Mouse (Mus musculus) hindbrain, embryonic 12.5 days (tissue): ENCODE results near the gene Caps2. TPM values are rescaled to one million over a fixed set of nuclear protein-coding genes. Genes with fewer than 3 reads are reported as not detected.
"Not testable (repeated sequence)": the region's sequence is repeated elsewhere in the genome, so short reads cannot be mapped to it uniquely, and the experiment has no call there.

Experiments
- ATAC-seq: fragments of 200-750 bp; cut with Nextera tagmentation; 2 replicates; pipeline ENCODE4 v1.8.0; 2017; ENCODE audit warnings: moderate TSS enrichment; ENCODE audit not compliant: low FRiP score
- H3K27ac ChIP-seq: fragments of 300-500 bp; sonication (generic); 2 replicates; pipeline ENCODE4 v1.5.1; 2016; ENCODE audit warnings: mild to moderate bottlenecking
- H3K27me3 ChIP-seq: fragments of 300-500 bp; sonication (generic); 2 replicates; pipeline ENCODE4 v1.6.1; 2016; ENCODE audit warnings: mild to moderate bottlenecking
- H3K36me3 ChIP-seq: fragments of 300-500 bp; sonication (generic); 2 replicates; pipeline ENCODE4 v1.6.1; 2016; ENCODE audit warnings: mild to moderate bottlenecking
- H3K4me1 ChIP-seq: fragments of 300-500 bp; sonication (generic); 2 replicates; pipeline ENCODE4 v1.6.1; 2016
- H3K4me2 ChIP-seq: fragments of 300-500 bp; sonication (generic); replicated peaks from 2 replicates; pipeline ENCODE4 v1.6.1; 2016; ENCODE audit warnings: mild to moderate bottlenecking
- H3K4me3 ChIP-seq: fragments of 300-500 bp; sonication (generic); 2 replicates; pipeline ENCODE4 v1.5.1; 2016; ENCODE audit warnings: mild to moderate bottlenecking
- H3K9ac ChIP-seq: fragments of 300-500 bp; sonication (generic); 2 replicates; pipeline ENCODE4 v1.6.1; 2016; ENCODE audit warnings: mild to moderate bottlenecking, moderate library complexity
- H3K9me3 ChIP-seq: fragments of 300-500 bp; sonication (generic); replicated peaks from 2 replicates; pipeline ENCODE4 v1.6.1; 2016; ENCODE audit warnings: mild to moderate bottlenecking
- WGBS: fragments of 180-500 bp; shearing (Covaris S2); methylation state at CpG from one replicate; pipeline ENCODE4 v1.1.7; 2016; 5-methylcytosine and 5-hydroxymethylcytosine counted together
- polyA plus RNA-seq: library from polyadenylated mRNA; unstranded; fragments of >200 nt; fragmentation: Nextera tagmentation; extraction: Ambion mirVana; gene quantifications from 2 replicates; pipeline ENCODE4 v1.2.1, GENCODE M21; 2016

The Caps2 gene
- polyA plus RNA-seq, 1 experiment from 2014 or later, result 0.37 TPM

DNA sequence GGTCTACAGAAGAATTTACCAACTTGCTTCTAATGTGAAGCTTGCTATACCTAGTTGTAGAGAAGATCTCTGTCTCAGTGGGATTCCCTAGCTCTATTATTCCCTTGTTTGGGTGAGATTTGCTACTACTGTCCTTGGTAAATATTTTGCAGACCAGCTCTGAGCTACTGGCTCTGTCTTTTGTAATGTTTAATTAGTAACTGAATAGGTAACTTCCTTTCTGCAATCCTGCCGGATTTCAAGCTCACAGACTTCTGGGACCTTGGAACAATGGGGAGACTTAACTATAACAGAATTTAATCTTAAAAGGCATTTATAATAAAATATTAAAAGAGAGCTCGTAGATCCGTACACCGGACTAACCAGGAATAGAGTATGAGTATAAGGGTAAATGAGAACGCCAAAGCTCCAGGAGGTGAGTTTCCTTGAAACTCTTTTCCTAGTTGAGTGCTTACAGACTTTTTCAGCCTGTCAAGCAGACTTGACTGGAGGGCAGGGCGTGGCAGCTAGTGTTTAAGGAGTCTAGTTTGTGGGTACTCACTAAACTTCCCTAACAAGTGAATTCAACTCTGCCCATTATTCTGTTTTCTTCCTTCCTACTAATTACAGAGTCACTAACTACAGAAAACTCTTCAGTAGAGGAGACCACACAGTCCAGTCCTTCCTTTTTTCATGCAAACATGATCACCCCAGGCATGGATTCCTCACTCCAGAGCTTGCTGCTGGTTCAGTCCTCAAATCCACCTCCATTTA is 65.8 kb downstream of the Caps2 start:
- WGBS, result 42% methylated on average over 6 of the region's 6 CpGs
- not testable (repeated sequence) for H3K4me1 ChIP-seq, ATAC-seq, H3K27me3 ChIP-seq, H3K9ac ChIP-seq, H3K27ac ChIP-seq, H3K4me3 ChIP-seq, H3K4me2 ChIP-seq, H3K36me3 ChIP-seq, H3K9me3 ChIP-seq

GRCm38 (mm10) chr10:112232733-112233132 is 69.3 kb downstream of the Caps2 start:
- ATAC-seq, H3K4me2 ChIP-seq, H3K4me1 ChIP-seq, H3K27me3 ChIP-seq, H3K36me3 ChIP-seq, H3K9me3 ChIP-seq, H3K9ac ChIP-seq, H3K4me3 ChIP-seq, H3K27ac ChIP-seq: not testable (repeated sequence)
- WGBS, result 28% methylated on average over 1 of the region's 1 CpGs

GRCm38 (mm10) chr10:112235396-112235940 is 72.0 kb downstream of the Caps2 start:
- H3K9ac ChIP-seq, H3K27ac ChIP-seq, H3K36me3 ChIP-seq, ATAC-seq, H3K27me3 ChIP-seq, H3K4me1 ChIP-seq, H3K4me2 ChIP-seq, H3K9me3 ChIP-seq, H3K4me3 ChIP-seq: not testable (repeated sequence)
- 87% methylated on average over 5 of the region's 5 CpGs for WGBS

DNA sequence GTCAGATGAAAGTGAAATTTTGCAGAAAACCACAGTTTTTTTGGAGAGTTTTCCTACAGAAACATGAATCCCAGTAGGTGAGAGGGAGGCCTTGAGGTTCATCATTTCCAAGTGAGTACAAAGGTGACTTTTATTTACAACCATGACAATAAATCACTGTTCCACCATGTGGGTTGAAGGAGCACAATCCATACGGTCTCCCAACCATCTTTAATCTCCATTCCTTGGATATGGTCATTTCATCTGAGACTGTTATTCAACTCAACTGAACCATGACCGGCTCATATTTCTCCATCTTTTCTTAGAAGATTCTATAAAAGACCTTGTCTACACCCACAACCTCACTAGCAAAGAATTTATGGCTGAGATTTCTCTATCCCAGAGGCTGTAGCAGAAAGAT is 84.9 kb downstream of the Caps2 start:
- ATAC-seq, result no peak
- H3K36me3 ChIP-seq, result no peaks in the 10 kb centered on the region
- no peaks in the 10 kb centered on the region for H3K27me3 ChIP-seq
- no peak overlapping the region for H3K9ac ChIP-seq
- WGBS, result 77% methylated on average over 2 of the region's 2 CpGs
- H3K4me2 ChIP-seq, result no peak overlapping the region
- H3K4me1 ChIP-seq, result no peaks in the 10 kb centered on the region
- H3K27ac ChIP-seq, result no peak overlapping the region
- H3K4me3 ChIP-seq, result no peak overlapping the region
- no peaks in the 10 kb centered on the region for H3K9me3 ChIP-seq

DNA sequence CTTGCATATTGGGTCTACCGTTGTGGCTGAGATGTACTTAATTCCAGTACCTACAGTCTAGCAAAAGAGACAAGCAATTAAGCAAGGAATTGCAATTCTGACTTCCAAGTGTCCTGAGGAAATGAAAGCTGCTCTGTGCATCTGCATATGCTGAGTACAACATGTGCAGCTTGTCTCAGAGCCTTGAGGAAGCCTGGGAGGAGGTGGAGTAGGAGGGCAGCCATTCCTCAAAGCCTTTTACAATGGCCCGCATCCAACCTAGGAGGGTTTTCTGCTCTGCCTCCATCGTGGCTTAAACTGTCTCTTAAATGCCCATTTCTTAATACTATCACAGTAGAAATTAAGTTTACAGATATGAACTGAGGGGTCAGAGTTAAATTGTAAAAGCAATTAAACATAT is 100.0 kb downstream of the Caps2 start:
- Histone ChIP-seq H3K4me3 (no peak overlapping the region), H3K27ac (no peak overlapping the region), H3K27me3 (no peaks in the 10 kb centered on the region), H3K36me3 (no peaks in the 10 kb centered on the region), H3K4me2 (no peak overlapping the region), H3K4me1 (no peaks in the 10 kb centered on the region), H3K9ac (no peak overlapping the region), H3K9me3 (no peaks in the 10 kb centered on the region)
- WGBS, result 88% methylated on average over 3 of the region's 3 CpGs
- ATAC-seq, result no peak

Other genes with a start within 250 kb of the Caps2 start
- gene Krr1, start 191.0 kb upstream of the Caps2 start, polyA plus RNA-seq, result 49.6 and 54.1 TPM in 2 replicates
- gene Glipr1, start 161.0 kb upstream of the Caps2 start, polyA plus RNA-seq, result 0.42 and 0.88 TPM in 2 replicates
- gene Glipr1l1, start 103.4 kb upstream of the Caps2 start, polyA plus RNA-seq, result not detected in 2 replicates
- not detected in 2 replicates for gene Glipr1l2, start 80.3 kb upstream of the Caps2 start, polyA plus RNA-seq
- gene Glipr1l3, start 3.3 kb upstream of the Caps2 start, polyA plus RNA-seq, result not detected in 2 replicates
- gene Kcnc2, start 107.5 kb downstream of the Caps2 start, polyA plus RNA-seq, result 2.3 and 2.7 TPM in 2 replicates